Mouse (Mus musculus) stomach, postnatal 0 days (tissue): ENCODE data around the gene Adamts9.

Experiments used
- CTCF ChIP-seq: IDR thresholded peaks from 2 replicates; pipeline ENCODE4 v1.5.1; 2016; ENCODE audit warnings: antibody characterized with exemption, low read depth, mild to moderate bottlenecking, moderate library complexity
- EP300 ChIP-seq: optimal IDR thresholded peaks from 2 replicates; pipeline ENCODE3; 2016; ENCODE audit warnings: antibody characterized with exemption

- TF ChIP-seq EP300 (no peak), CTCF (no peak)
Observed at GRCm38 (mm10) chr6:92823991-92824390, 119.3 kb downstream of the Adamts9 start.
